Mouse (Mus musculus) gastrocnemius, postnatal 36 days (tissue): ENCODE data around the gene Sgsm2. TPM values are rescaled to one million over a fixed set of nuclear protein-coding genes. Genes with fewer than 3 reads are reported as not detected.

ENCODE experiments used
- DNase-seq, 2 experiments: peaks; one replicate each; pipeline ENCODE4 v3.0.0; 2022
- intact Hi-C: fragments of 180-260 bp; cut with DNase I; formaldehyde crosslinking; loops from one replicate; pipeline ENCODE4 v1.15.1; 2025
- total RNA-seq, 2 experiments: library from RNA; stranded (reverse); gene quantifications; 2 replicates each; pipeline ENCODE4 v1.2.3; 2021

Gene Sgsm2
- total RNA-seq, 2 experiments from 2014 or later, result 1.4 to 1.9 TPM

DNA sequence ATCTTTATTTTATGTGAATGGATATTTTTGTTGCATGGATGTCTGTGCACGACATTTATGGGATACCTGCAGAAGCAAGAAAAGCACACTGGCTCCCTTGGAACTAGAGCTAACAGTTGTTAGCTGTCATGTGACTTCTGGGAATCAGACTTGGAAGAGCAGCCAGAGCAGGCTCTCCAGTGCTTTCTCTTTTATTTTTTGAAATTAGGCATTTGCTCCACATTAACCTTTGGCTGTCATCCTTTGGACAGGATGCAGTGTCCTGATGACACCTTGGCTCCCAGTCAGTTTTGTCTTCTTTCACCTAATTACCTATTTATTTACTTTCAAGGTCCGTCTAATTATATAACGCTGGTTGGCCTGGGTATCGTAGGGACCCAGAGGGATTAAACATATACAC lies 2.2 kb downstream of the Sgsm2 start:
- DNase-seq, result no peak
- intact Hi-C loops, result no loop called here

DNA sequence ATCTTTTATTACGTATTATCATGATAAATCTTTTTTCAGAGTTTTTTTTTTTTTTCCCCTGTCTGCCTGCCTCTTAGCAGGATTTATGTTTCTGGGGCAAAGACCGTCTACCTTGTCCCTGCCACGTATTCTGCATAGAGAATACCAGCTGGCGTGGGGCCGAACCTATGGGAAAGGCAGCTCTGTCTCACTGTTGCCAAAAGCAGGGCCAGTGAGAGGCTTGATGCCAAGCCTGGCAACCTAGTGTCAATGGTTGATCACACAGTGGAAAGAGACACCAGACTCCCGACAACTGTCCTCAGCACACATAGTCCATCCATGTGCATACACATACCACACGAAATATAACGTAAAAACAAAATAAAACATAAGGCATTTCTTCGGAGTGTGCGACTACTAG lies 13.8 kb downstream of the Sgsm2 start:
- intact Hi-C loops, result no loop called here

DNA sequence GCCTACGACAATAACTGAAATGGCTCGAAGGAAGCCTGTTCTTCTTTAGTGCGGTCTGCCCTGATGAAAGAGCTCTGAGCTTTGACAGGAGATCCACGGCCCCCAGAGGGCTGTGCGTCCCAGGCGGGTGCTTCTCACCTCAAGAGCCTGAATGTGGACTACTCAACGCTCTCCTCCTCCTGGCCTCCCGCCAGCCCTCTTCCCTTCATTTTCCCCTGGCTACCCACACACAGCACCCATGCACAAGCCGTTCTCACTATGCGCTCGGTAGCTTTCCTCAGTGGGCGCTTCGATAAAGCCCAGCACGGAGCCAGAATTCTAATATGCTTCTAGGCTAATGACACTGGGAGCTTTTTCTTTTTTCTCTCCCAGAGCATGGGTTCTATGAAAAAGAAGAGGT lies 14.9 kb downstream of the Sgsm2 start:
- intact Hi-C loops, result no loop called here
- no peak for DNase-seq

More for the DNA sequence above, 13.8 kb downstream of the Sgsm2 start:
- DNase-seq, result no peak

DNA sequence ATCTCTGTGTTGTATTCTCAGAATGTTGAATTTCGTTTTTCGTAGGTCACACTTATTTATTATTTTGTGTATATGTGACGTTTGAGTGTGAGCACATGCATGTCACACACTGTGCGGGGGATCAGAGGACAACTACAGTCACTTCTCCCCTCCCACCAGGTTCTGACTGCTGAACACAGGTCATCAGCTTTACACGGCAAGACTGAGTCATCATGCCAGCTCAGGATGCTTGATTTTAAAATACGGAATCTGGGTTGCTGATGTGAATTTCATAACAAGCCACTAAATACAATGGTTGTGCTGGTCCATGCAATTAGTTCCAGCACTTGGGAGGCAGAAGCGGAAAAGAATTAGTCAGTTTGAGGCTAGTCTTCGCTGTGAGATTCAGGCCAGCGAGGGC lies 15.9 kb downstream of the Sgsm2 start:
- intact Hi-C loops, result no loop called here
- DNase-seq, result no peak

DNA sequence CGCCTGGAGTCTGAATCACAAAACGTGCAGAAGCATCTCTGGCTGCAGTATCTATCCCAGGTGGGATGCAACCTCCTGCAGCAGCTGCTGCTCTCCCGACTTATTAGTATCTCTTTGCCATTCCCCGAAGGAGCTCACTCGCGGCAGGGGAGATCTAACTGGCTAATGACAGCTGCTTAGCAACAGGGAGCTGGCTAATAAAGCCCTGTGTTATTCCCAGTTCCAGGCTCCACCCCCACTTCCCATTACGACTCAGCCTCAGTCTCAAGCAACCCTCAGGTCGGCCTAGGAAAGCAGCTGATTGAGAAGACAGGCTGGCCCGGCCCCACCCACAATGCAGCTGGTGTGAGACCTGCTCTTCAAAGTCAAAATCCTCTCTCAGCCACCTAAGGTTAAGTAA lies 20.1 kb downstream of the Sgsm2 start:
- intact Hi-C loops, result no loop called here
- DNase-seq, result peak in 1 of 2 experiments; percentile 33

DNA sequence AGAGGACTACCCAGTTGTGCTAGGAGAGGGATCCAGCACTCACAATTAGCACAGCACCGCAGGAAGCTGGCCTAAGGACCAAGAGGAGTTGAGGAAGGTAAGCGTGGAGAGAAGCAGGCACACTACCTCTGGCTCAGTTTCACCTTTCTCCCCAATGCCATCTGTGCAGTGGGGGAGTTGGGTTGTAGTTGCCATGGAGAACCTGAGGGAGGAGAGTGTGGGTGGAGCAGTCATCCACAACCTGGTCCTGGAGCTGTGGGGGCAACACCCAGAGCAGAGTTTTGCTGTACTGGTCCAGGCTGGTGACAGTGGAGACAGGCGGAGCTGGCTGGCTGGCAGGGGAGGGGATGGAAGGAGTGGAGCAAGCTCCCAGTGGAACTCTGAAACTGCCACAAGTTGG lies 22.2 kb downstream of the Sgsm2 start:
- peak in 1 of 2 experiments; percentile 11 for DNase-seq
- intact Hi-C loops, result no loop called here

DNA sequence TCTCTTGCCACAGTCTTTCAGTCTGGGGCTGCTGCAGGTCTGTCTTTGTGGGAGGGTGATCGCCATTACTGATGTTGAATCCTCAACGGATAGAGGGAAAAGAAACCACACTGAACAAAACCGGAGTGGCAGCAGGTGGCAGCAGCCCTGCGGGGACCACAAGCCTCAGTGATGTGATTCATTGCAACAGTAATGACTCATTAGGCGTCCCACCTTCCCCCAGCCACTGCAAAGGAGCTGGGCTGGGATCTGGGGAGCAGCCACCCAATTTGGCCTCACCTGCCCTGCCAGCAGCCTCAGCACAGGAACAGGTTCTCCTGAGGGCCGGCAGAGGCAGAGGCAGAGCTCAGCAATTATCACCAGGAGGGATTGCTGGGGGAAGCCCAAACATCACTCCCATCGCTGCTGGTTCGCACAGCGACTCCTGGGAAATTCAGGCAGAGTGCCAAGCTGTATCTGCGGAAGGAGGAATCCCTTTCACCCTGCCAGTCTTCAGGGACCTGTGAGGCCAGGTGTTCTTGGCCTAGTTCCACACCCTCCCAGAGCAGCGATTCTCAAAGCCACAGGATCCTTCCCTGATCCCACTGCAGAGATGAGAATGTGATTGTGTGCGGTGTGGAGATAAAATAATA lies 25.8 kb downstream of the Sgsm2 start:
- peak in 1 of 2 experiments; percentile 24 for DNase-seq
- intact Hi-C loops, result no loop called here

DNA sequence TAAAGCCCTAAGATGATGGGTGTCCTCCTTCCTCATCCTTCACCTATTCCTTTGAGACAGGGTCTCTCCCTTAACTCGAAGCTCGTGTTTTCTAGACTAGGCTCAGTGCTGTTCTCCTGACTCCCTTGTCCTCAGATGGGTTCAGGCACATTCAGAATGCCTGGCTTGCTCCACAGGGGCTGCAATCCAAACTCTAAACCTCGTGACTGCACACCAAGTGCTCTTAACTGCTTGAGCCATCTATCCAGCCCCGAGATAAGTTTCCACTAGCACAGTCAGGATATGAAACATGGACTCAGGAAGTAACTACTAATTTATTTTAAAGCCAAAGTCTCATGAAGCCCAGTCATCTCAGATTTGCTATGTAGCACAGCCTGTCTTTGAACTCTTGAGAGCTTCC lies 26.3 kb downstream of the Sgsm2 start:
- peak; percentile 32 to 52 for DNase-seq
- intact Hi-C loops, result no loop called here

DNA sequence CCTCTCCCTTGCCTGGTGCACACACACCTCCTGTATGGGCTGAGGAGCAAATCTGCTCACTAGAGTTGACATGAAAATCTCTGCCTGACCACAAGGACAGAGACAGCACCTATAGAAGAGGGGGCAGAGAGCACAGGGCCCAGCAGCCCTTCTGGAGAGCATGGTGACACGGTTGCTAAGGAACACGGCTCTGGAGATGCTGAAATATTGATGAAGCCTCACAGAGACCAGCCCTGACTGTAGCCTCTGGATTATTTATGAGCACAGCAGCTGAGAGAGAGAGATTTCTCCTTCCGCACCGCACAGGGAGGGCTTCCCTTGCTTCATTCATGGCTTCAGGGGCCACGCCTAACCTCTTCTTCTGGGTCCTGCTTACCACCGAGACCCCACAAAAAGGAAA lies 27.3 kb downstream of the Sgsm2 start:
- DNase-seq, result no peak
- intact Hi-C loops, result no loop called here

DNA sequence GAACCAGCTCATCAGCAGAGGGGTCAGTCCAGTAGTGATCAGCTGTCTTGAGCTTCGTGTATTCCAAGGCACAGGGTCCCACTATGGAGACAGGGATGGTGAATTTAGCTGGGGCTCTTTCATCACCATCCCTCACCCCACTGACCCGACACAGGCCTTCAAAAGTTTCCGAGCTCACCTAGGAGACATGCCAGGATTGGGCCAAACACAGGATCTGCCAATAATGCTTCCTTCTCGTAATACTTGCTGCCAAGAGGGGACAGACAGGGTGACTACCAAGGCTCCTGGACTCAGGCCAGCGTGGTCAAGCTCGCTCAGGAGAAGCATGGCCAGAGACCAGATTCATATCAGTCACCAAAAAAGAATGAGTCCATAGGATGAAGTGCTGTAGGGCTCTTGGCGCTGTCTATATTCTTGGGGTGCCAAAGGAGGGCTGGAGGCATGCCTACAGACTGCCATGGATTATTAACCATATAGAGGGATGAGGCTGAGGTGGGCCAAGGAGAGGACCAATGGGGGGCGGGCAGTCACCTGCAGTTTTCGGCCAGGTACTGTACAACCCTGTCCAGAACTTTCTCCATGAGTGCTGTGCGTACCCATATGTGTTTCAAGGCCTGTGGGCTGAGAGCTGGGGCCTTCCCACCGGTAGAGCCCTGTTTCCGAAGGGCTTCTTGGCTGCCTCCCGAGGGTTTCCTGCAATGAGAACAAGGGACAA lies 28.7 kb downstream of the Sgsm2 start:
- intact Hi-C loops, result no loop called here
- peak in 1 of 2 experiments; percentile 20 for DNase-seq

DNA sequence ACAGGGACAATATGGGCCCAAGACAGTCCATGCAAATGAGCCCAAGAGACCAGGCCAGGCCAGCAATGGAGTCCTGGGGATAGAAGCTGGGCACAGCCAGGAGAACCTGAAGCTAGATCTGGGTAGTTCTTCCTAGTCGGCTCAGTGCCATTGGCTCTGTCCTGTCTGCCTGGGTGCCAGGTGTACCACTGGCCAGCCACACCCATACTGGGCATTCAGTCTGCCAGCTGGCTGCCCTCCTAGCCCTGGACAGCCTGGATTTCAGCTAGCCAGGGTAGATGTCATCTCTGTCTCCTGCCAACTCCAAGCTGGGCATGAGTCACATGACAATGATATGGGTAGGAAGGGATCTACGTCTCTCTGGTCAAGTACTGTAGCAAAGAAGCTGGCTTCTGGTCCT lies 29.7 kb downstream of the Sgsm2 start:
- DNase-seq, result peak; percentile 79 to 87
- intact Hi-C loops, result no loop called here

DNA sequence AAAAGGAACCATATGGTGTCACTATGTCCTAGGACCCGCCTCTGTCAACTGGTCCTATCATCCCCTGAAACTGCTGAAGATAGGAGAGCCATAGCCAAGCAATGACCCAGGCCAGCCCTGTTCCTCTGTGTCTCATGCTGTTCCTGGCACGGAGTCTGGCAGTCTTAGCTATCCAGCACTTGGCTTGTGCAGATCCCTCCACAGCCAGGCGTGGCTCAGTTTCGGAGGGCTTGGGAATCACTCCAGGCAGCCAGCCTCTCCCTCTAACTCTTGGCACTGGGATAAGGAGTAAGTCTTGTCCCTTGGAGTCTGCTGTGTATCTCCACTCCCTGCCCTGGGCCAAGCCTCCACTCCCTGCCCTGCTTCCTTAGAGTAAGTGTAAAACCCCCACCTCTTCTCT lies 30.2 kb downstream of the Sgsm2 start:
- intact Hi-C loops, result no loop called here
- peak; percentile 84 to 90 for DNase-seq

DNA sequence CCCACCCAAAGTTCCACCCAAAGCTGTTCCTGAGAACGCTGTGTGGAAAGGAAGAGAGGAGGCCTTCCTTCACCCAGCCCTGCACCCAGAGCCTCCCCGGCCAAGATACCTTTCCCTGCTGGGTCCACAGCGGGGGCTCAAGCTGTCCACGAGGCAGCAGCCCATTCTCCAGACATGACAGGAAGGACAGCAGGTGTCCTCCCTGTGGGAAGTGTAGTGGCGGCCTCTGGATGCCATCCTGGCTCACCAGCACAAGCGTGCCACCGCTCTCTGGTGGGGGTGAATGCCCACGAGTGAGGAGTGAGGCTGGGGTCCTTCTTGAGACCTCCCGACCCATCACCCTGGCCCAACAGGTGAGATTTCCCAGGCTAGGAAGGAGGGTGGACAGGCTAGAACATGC lies 31.6 kb downstream of the Sgsm2 start:
- intact Hi-C loops, result no loop called here
- DNase-seq, result no peak

DNA sequence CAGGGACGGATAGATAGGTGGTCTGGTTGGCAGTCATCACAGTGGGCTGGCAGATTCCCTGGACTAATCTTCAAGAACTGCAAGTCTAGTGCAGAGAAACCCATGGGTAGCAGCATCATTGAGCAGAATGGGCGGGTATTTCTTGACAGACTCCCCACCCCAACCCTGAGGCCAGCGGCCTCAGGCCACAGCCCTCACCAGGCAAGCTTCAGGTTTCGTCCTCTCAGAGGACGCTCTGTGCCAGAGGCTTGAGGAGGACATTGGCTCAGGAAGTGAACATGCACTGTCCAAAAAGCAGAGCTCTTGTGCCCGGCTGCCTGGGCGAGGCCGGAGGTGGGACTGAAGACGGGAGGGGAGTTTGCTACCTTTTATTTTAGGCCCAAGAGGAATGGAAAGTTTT lies 32.4 kb downstream of the Sgsm2 start:
- intact Hi-C loops, result no loop called here
- no peak for DNase-seq

DNA sequence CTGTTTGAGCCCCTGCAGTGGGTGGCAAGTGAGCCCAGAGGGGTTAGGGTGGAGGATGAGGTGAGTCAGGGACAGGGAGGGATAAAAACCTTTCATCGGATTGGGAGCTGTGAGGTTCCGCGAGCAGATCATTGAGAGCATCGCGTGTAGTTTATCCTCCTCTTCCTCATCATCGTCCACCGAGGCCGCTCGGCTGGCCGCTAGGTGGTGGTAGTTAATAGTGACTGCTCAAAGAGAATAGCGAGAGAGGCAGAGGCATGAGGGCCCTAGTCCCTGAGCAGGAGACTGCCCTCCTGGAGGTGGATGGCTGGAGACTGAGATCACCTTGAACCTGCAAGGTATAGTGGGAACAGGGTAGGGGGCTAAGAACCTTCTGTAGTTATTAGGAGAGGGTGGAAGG lies 33.4 kb downstream of the Sgsm2 start:
- intact Hi-C loops, result no loop called here
- peak in 1 of 2 experiments; percentile 16 for DNase-seq

DNA sequence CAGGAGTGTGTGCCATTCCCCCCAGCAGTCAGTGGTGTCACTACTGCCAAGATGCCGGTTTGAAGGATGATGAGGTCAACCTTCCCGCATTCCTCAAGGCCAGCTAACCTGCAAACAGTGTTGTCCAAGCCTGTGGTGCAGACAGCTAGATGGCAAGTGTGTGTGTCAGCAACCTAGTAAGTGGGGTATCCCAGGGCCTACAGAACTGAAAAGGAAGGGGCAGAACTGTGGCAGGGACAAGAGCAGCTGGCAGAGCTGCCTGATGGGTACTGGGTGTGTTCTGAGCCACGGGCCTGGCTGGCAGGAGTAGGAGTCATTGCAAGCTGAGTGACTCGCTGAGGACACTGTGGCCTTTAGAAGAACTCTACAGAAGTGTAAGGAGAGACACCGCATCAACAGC lies 34.7 kb downstream of the Sgsm2 start:
- intact Hi-C loops, result no loop called here
- DNase-seq, result no peak

DNA sequence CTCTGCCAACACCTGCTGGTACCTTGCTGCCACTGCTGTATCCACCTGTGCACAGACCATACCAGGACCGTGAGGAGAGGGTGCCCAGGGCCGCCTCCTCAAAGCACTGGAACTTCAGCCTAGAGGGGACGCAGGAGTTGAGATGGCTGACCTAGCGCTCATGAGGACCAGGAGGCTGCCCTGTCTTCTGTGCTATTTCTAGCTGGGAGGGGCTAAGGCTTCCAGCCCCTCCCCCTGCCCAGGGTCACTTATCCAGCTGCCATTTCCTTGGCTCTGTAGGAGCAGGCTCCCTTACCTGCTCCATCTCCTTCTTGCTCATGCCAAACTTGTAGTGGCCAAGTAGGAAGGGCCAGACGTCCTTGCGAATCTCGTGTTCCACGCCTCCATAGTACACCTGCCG lies 39.1 kb downstream of the Sgsm2 start:
- no peak for DNase-seq
- intact Hi-C loops, result no loop called here

DNA sequence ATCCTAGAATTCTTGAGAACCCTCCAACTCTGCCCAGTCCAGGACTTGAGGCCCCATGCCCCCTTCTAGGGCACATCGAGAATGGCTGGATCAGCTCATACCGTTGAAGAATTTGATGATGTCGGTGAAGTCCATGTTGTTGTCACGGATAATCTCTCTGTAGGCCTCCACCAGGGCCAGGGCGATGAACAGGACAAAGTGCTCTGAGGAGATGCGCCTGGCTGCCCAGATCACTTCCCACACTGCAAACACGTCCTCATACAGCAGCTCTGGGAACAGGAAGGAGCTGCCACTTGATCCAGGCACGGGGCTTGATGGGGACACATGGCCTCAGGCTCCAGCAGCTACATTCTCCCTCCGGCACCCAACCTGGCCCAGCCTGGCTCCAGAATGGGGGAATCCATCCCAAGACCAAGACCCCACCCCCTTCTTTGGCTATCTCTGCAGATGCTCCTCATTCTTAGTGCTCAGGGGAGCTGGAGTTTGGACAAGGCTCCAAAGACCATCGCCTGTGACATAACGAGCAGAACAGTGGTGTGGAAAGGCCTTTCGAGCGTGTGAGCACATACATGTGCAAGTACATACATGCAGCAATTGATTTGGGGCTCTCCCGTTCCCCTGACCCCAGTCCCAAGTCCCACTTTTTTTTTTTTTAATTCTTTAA lies 45.7 kb downstream of the Sgsm2 start:
- intact Hi-C loops, result loop anchor here (5.0 kb wide), 1 partner anchor 214 kb away; no protein-coding TSS in a partner anchor
- no peak for DNase-seq

DNA sequence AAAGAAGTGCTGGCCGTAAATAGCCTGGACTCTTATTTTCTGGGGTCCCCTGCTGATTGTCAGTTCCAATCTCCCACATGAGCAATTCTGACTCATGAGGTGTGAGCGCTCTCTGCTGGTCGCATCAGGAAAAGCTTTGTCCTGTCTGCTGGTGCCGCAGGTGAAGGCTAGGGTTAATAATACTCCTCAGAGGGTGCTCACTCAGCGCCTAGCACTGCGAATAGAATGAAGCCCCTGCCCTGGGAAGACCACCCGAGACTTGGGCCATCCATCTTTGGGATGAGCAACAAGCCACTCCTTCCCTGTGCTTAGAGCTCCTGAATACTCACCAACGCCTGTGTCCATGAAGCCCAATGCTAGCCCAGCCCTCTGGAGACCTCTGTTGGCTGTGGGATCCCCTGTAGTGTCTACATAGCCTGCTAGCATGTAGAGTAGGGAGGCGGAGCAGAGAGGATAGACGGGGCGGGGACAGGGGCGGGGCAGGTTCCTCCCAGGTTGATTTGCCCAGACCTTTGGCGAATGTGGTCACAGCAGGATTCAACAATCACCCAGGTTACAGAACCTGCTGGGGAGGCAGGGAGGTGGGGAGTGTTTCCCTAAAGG lies 48.8 kb downstream of the Sgsm2 start:
- peak in 1 of 2 experiments; percentile 72 for DNase-seq
- intact Hi-C loops, result loop anchor here (2.0 kb wide), 1 partner anchor 25 kb away; no protein-coding TSS in a partner anchor

DNA sequence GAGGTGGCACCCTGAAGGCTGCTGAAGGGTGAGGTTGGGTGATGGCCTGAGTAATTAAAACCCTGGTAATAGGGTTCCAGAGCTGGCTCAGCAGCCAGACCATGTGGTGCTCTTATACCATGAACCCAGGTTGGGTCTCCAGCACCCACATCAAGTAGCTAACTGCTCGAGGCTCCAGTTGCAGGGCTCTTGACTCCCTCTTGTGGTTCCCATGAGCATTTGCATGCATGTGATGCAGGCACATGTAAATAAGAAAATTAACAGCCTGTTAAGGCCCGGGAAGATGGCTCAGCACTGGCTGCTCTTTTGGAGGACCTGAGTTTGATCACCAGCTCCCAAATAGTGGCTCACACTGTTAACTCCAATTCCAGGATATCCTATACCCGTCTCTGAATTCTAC lies 51.1 kb downstream of the Sgsm2 start:
- intact Hi-C loops, result loop anchor here (2.0 kb wide), 1 partner anchor 23 kb away; no protein-coding TSS in a partner anchor
- no peak for DNase-seq

DNA sequence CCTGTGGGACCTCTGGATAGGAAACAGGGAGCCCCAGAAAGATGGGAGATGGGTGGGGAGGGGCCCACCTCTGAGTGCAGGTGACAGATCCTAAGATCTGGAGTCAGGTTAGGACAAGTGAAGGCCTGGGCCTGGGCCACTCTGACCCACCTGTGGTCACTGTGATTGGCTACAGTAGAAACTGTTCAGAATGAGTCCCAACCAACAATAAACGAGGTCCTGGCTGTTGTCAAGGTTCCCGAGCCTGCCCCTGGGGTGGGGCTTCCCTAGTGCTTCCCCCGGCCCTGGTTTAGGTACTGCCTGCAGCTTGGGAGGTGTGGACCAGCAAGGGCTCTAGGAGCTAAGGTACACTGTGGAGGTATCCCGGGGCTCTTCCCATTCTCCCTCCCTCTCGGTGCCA lies 53.1 kb downstream of the Sgsm2 start:
- no peak for DNase-seq
- intact Hi-C loops, result no loop called here

DNA sequence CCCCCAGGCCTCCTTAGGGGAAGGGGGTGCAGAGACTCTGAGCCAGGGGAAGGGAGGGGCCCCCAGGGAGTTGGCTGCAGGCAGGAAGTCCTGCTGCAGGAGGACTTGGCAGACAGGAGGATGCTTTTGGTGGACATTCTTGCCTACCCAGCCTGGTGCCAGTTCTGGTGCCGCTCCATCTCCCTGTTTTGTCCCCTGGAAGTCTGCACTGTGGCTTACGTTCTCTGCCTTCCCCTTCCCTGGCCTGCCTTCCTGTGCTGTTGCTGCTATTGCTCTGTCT lies 53.5 kb downstream of the Sgsm2 start:
- DNase-seq, result peak in 1 of 2 experiments; percentile 16
- intact Hi-C loops, result no loop called here
